In genomic region chr9:75209246-75209645, GRCm38 (mm10) we compare ENCODE assay signal across 22 mouse cellular contexts. TPM values are rescaled to one million over a fixed set of nuclear protein-coding genes. Genes with fewer than 3 reads are reported as not detected.
"Had no signal": no experiment of that assay in that cellular context is flagged by ENCODE, and none has a peak within 500 bp of the region (broad histone marks: within the 10 kb centered on the region; RNA-seq: fewer than 3 reads in every experiment).

No protein-coding gene starts in this region.

- H3K4me3 ChIP-seq: midbrain, embryonic 10.5 days; midbrain, embryonic 12.5 days; myocyte; neural tube, embryonic 13.5 days; neural tube, embryonic 15.5 days had no signal

- ATAC-seq: midbrain, embryonic 16.5 days had no signal

- H3K27ac ChIP-seq: macrophage; midbrain, embryonic 10.5 days; midbrain, embryonic 12.5 days; neural tube, embryonic 13.5 days; neural tube, embryonic 15.5 days had no signal

- DNase-seq: lung, adult 18-20 months; lung, embryonic 14.5 days; lung, postnatal 10 days; lung, postnatal 36 days; midbrain, embryonic 14.5 days; retina, postnatal 1 day; right cerebral cortex, adult 18-20 months; right cerebral cortex, postnatal 25 days; right cerebral cortex, postnatal 4 days; spleen, adult 18-20 months; thymus, adult 18-20 months; thymus, postnatal 25 days; thymus, postnatal 4 days had no signal

RNA-seq across cellular contexts. Expression of gene Myo5c, which starts 22.6 kb away (rescaled TPM):
- total RNA-seq: megakaryocyte, adult 5-6 weeks; megakaryocyte-erythroid progenitor cell, adult 5-6 weeks had no signal
- polyA plus RNA-seq: macrophage had no signal
